Mouse (Mus musculus) MEL (cell line): ENCODE measurements around the gene Col23a1. TPM values are rescaled to one million over a fixed set of nuclear protein-coding genes. Genes with fewer than 3 reads are reported as not detected.

ENCODE experiments used
- DNase-seq: peaks from one replicate; pipeline ENCODE4 v3.0.0; 2011; ENCODE audit warnings: low read depth, low spot score
- H3K27ac ChIP-seq: 2 replicates; pipeline ENCODE4 v1.5.1; 2012; ENCODE audit warnings: low read depth, mild to moderate bottlenecking, control low read depth, low read length, moderate library complexity; ENCODE audit not compliant: control insufficient read depth
- H3K27me3 ChIP-seq, 2 experiments: fragments of 150-350 bp in 1 of 2; sonication (generic) in 1 of 2; 2 replicates each; pipeline ENCODE4 v1.6.1; 2012; ENCODE audit warnings: low read length in 2 of 2, mild to moderate bottlenecking in 2 of 2, improper control_type of control experiment in 1 of 2, moderate library complexity in 1 of 2; ENCODE audit not compliant: insufficient read depth in 2 of 2, control insufficient read depth in 1 of 2
- H3K36me3 ChIP-seq, 2 experiments: 2 replicates each; pipeline ENCODE4 v1.6.1; 2012 to 2014; ENCODE audit warnings: low read length in 2 of 2, improper control_type of control experiment in 1 of 2, inconsistent platforms in 1 of 2, mild to moderate bottlenecking in 1 of 2; ENCODE audit not compliant: insufficient read depth in 2 of 2, control insufficient read depth in 1 of 2
- H3K4me1 ChIP-seq, 2 experiments: fragments of 150-350 bp in 1 of 2; sonication (generic) in 1 of 2; 2 replicates each; pipeline ENCODE4 v1.6.1; 2012; ENCODE audit warnings: low read length in 2 of 2, improper control_type of control experiment in 1 of 2, mild to moderate bottlenecking in 1 of 2; ENCODE audit not compliant: insufficient read depth in 2 of 2, control insufficient read depth in 1 of 2
- H3K4me3 ChIP-seq, 2 experiments: fragments of 150-350 bp in 1 of 2; sonication (generic) in 1 of 2; 2 replicates each; pipeline ENCODE4 v1.5.1; 2012; ENCODE audit warnings: low read depth in 2 of 2, low read length in 2 of 2, mild to moderate bottlenecking in 2 of 2, moderate library complexity in 2 of 2, control low read depth in 1 of 2, improper control_type of control experiment in 1 of 2; ENCODE audit not compliant: control insufficient read depth in 1 of 2, insufficient read depth in 1 of 2
- H3K79me2 ChIP-seq: 2 replicates; pipeline ENCODE4 v1.6.1; 2012; ENCODE audit warnings: mild to moderate bottlenecking, low read length, moderate library complexity; ENCODE audit not compliant: control insufficient read depth, poor library complexity, insufficient read depth
- H3K9ac ChIP-seq: 2 replicates; pipeline ENCODE4 v1.6.1; 2012; ENCODE audit warnings: low read depth, mild to moderate bottlenecking, control low read depth, low read length, moderate library complexity; ENCODE audit not compliant: control insufficient read depth, poor library complexity, severe bottlenecking
- H3K9me3 ChIP-seq: fragments of 150-350 bp; sonication (generic); replicated peaks from 2 replicates; pipeline ENCODE4 v1.6.1; 2012; ENCODE audit warnings: mild to moderate bottlenecking, low read length, improper control_type of control experiment, moderate library complexity; ENCODE audit not compliant: insufficient read depth
- CHD1 ChIP-seq: IDR thresholded peaks from 2 replicates; pipeline ENCODE4 v1.6.1; 2012; ENCODE audit warnings: low read depth, mild to moderate bottlenecking, inconsistent platforms, low read length, improper control_type of control experiment
- CTCF ChIP-seq, 3 experiments: IDR thresholded peaks in 2 of 3; conservative IDR thresholded peaks in 1 of 3; 2 replicates each; pipeline ENCODE4 v1.5.1; 2011 to 2012; ENCODE audit warnings: low read length in 3 of 3, low read depth in 2 of 3, mild to moderate bottlenecking in 2 of 3, improper control_type of control experiment in 1 of 3, inconsistent platforms in 1 of 3, mixed read lengths in 1 of 3, moderate library complexity in 1 of 3; ENCODE audit not compliant: control insufficient read depth in 1 of 3, insufficient read depth in 1 of 3, poor library complexity in 1 of 3, severe bottlenecking in 1 of 3
- EP300 ChIP-seq, 2 experiments: IDR thresholded peaks; 2 replicates each; pipeline ENCODE4 v1.6.1; 2011; ENCODE audit warnings: improper control_type of control experiment in 2 of 2, low read length in 2 of 2, low read depth in 1 of 2, mild to moderate bottlenecking in 1 of 2
- ETS1 ChIP-seq: IDR thresholded peaks from 2 replicates; pipeline ENCODE4 v1.6.1; 2012; ENCODE audit warnings: low read depth, mild to moderate bottlenecking, inconsistent platforms, low read length, improper control_type of control experiment, moderate library complexity
- GATA1 ChIP-seq: IDR thresholded peaks from 2 replicates; pipeline ENCODE4 v1.6.1; 2011; ENCODE audit warnings: low read depth, low read length, improper control_type of control experiment
- MAZ ChIP-seq: IDR thresholded peaks from 2 replicates; pipeline ENCODE4 v1.6.1; 2012; ENCODE audit warnings: low read depth, mild to moderate bottlenecking, inconsistent platforms, low read length, improper control_type of control experiment
- MEF2A ChIP-seq: IDR thresholded peaks from 2 replicates; pipeline ENCODE4 v1.6.1; 2014; ENCODE audit warnings: low read depth, mild to moderate bottlenecking, inconsistent platforms, low read length, improper control_type of control experiment; ENCODE audit not compliant: poor library complexity, insufficient replicate concordance, severe bottlenecking; ENCODE audit errors: extremely low read depth
- NRF1 ChIP-seq: IDR thresholded peaks from 2 replicates; pipeline ENCODE4 v1.6.1; 2014; ENCODE audit warnings: low read depth, mild to moderate bottlenecking, inconsistent platforms, low read length, improper control_type of control experiment, moderate library complexity; ENCODE audit not compliant: poor library complexity, insufficient read depth, severe bottlenecking
- POLR2AphosphoS2 ChIP-seq: IDR thresholded peaks from 2 replicates; pipeline ENCODE4 v1.6.1; 2011; ENCODE audit warnings: low read length, improper control_type of control experiment
- POLR2AphosphoS5 ChIP-seq: IDR thresholded peaks from 2 replicates; pipeline ENCODE4 v1.6.1; 2012; ENCODE audit warnings: low read depth, borderline replicate concordance, mild to moderate bottlenecking, inconsistent platforms, low read length, moderate library complexity, mixed read lengths
- RCOR1 ChIP-seq: IDR thresholded peaks from 2 replicates; pipeline ENCODE4 v1.6.1; 2012; ENCODE audit warnings: low read depth, mild to moderate bottlenecking, inconsistent platforms, low read length, improper control_type of control experiment
- SIN3A ChIP-seq: IDR thresholded peaks from 2 replicates; pipeline ENCODE4 v1.6.1; 2012; ENCODE audit warnings: low read length, improper control_type of control experiment, inconsistent platforms
- SMC3 ChIP-seq: IDR thresholded peaks from 2 replicates; pipeline ENCODE4 v1.6.1; 2011; ENCODE audit warnings: low read depth, low read length, improper control_type of control experiment
- UBTF ChIP-seq: IDR thresholded peaks from 2 replicates; pipeline ENCODE4 v1.6.1; 2012; ENCODE audit warnings: low read depth, mild to moderate bottlenecking, inconsistent platforms, low read length, improper control_type of control experiment, moderate library complexity, borderline replicate concordance; ENCODE audit not compliant: insufficient read depth
- ZMIZ1 ChIP-seq: IDR thresholded peaks from 2 replicates; pipeline ENCODE4 v1.6.1; 2012; ENCODE audit warnings: low read depth, mild to moderate bottlenecking, inconsistent platforms, low read length, improper control_type of control experiment, moderate library complexity
- polyA plus RNA-seq, 2 experiments: library from polyadenylated mRNA; stranded (reverse) in 1 of 2; unstranded in 1 of 2; fragments of >175 nt in 1 of 2; fragments of >200 nt in 1 of 2; gene quantifications; 2 replicates each; pipeline versions ENCODE4 v1.2.1 to v1.2.4; 2012; ENCODE audit warnings: low replicate concordance in 2 of 2, low read depth in 1 of 2; ENCODE audit not compliant: insufficient read length in 2 of 2, insufficient read depth in 1 of 2, missing spikeins in 1 of 2
- total RNA-seq: library from RNA; depleted of rRNA; stranded (reverse); fragments of 300-350 nt; gene quantifications from 2 replicates; pipeline ENCODE4 v1.2.3, GENCODE M21; 2012

Col23a1 gene
- total and polyA plus RNA-seq, 3 experiments, result under 0.01 to 0.03 TPM; not detected in 1

DNA sequence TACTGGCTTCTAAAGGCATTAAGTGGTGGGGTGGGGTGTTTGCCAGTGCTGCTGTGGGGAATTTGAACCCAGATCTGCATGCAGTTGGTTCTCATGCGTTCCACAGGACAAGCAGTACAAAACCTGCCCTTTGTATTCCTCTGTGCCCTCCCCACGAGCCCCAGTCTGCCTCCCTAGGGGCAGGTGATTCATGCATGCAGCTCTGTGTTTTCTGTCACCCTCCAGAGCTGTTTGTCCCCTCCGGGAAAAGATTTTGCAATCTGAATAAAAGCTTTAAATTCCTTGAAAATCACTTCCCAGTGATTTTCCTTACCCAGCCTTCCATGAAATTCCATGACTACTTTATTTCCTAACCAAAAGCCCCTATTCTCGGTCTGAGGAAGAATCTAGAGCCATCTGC is 186.8 kb downstream of the Col23a1 start:
- DNase-seq, result no peak

GRCm38 (mm10) chr11:51477571-51477970 is 187.9 kb downstream of the Col23a1 start:
- Histone ChIP-seq H3K4me3 (no peak overlapping the region), H3K9me3 (no peaks in the 10 kb centered on the region), H3K79me2 (no peaks in the 10 kb centered on the region), H3K27me3 (no peaks in the 10 kb centered on the region), H3K36me3 (no peaks in the 10 kb centered on the region), H3K4me1 (no peaks in the 10 kb centered on the region), H3K9ac (no peak overlapping the region), H3K27ac (no peak overlapping the region)
- no peak for DNase-seq
- TF ChIP-seq UBTF, result no peak
- TF ChIP-seq CTCF (IDR thresholded peaks at IDR 0.05 in 2 of 3, conservative IDR thresholded peaks at IDR 0.05 in 1 of 3; ENCODE audit: control insufficient read depth in 1 of 3, insufficient read depth in 1 of 3, low read depth in 2 of 3, low read length in 3 of 3, poor library complexity in 1 of 3, severe bottlenecking in 1 of 3), result no peak
- TF ChIP-seq MEF2A, result no peak
- TF ChIP-seq NRF1, result no peak
- no peak for TF ChIP-seq GATA1
- no peak for TF ChIP-seq POLR2AphosphoS5
- no peak for TF ChIP-seq ZMIZ1
- no peak for TF ChIP-seq RCOR1
- no peak for TF ChIP-seq CHD1

More for the DNA sequence above, 186.8 kb downstream of the Col23a1 start:
- no peak overlapping the region for H3K27ac ChIP-seq
- H3K36me3 ChIP-seq, result no peaks in the 10 kb centered on the region
- H3K9me3 ChIP-seq, result no peaks in the 10 kb centered on the region
- no peaks in the 10 kb centered on the region for H3K79me2 ChIP-seq
- no peak for TF ChIP-seq POLR2AphosphoS2
- no peak for TF ChIP-seq NRF1
- no peak for TF ChIP-seq ETS1
- TF ChIP-seq ZMIZ1, result no peak
- TF ChIP-seq SIN3A, result no peak
- TF ChIP-seq MEF2A, result no peak
- no peak for TF ChIP-seq SMC3
- no peak for TF ChIP-seq MAZ
- H3K9ac ChIP-seq, result no peak overlapping the region
- H3K4me3 ChIP-seq, result no peak overlapping the region
- no peaks in the 10 kb centered on the region for H3K27me3 ChIP-seq
- H3K4me1 ChIP-seq, result no peaks in the 10 kb centered on the region

- no peak overlapping the region for H3K27ac ChIP-seq
- H3K4me3 ChIP-seq, result no peak overlapping the region
- DNase-seq, result no peak
- no peaks in the 10 kb centered on the region for H3K79me2 ChIP-seq
- no peak for TF ChIP-seq EP300 (IDR thresholded peaks at IDR 0.05; ENCODE audit: low read depth in 1 of 2, low read length in 2 of 2)
- TF ChIP-seq SMC3, result no peak
- TF ChIP-seq, all 39 proteins: peak for 0
- Histone ChIP-seq H3K36me3 (no peaks in the 10 kb centered on the region), H3K4me1 (no peaks in the 10 kb centered on the region), H3K27me3 (no peaks in the 10 kb centered on the region), H3K9me3 (no peaks in the 10 kb centered on the region), H3K9ac (no peak overlapping the region)
Observed at GRCm38 (mm10) chr11:51482251-51482650, 192.5 kb downstream of the Col23a1 start.
